Mouse (Mus musculus) R1 (cell line): ENCODE measurements around the gene 4931440F15Rik.
A peak's percentile ranks its signal among the peaks of the same experiment; 100 is the strongest.
"Not testable (repeated sequence)": the region's sequence is repeated elsewhere in the genome, so short reads cannot be mapped to it uniquely, and the experiment has no call there.

Experiments used
- DNase-seq: peaks from one replicate; pipeline ENCODE4 v3.0.0-alpha.2; 2018; ENCODE audit warnings: low read depth, low spot score

4931440F15Rik gene

DNA sequence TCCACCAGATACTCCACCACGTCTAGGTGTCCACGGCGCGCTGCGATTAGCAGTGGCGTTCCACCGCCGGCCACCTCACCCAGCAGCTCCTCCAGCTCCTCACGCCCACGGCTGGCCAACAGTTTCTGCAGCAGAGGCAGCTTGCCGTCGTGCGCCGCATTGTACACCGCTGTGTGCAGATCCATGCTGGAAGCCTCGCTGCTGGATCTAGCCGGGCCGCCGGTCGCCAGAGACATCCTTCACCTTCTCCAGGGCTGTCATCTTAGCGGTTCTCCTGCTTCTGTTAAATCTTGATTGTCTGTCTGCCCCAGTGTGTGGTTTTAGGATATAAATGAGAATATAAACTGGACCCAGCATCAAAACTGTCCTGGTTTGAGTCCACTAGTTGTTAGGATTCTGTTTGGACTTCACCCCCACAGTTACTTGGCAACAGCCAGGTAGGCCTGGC is at the start of gene 4931440F15Rik:
Gene 4931440F15Rik (minus strand): TSS at position 398 of the 448 bp plus-strand sequence.
- DNase-seq = peak; percentile 25

DNA sequence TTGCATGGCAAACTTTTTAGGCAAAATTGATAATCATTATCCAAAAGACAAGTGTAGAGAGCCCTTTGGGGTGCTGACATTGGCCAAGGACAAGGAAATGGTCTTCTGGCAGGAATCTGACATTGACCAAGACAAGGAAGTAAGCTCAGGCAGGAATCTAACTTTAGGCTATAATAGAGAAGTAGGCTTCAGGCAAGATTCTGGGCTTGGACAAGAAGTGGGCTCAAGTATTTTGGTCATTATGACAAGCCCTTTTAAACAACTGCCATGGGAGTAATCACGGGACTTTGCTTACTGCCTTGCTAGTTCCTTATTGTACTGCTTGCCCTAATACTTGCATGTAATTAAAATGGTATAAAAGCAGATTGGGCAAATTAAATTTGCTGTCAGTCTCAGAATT is 49.3 kb upstream of the 4931440F15Rik start:
- not testable (repeated sequence) for DNase-seq

DNA sequence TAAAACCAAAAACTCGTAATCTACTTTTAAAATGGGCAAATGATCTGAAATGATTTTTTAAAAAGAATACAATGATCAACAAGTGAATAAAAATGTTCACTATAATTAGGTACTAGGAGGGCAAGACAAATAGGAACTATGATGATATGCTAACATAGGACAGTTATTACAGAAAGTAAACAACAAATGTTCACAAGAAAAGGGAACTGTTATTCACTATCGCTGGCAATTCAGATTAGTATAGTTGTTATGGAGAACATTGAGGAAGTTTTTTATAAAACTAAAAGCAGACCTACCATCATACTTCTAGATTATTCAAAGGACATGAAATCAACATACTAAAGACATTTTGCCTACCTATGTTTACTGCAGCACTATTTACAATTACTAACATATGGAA is 44.7 kb upstream of the 4931440F15Rik start:
- no peak for DNase-seq

DNA sequence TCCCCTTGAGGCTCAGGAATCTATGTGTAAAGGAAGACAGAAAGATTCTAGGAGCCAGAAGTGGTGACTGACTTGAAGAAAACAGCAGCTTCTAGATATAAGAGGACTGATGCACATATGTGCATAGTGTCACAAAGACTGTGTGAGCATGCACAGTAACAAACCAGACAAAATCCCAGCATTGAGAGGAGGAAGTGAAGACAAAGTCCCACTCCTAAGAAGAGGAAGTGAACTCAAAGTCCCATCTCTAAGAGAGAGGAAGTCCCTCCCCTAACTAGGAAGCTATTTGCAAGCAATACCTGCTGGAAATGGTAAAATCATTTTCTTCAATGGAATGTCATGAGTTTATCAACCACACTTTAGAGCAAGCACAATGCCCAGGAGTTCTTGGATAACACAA is 38.8 kb upstream of the 4931440F15Rik start:
- no peak for DNase-seq

DNA sequence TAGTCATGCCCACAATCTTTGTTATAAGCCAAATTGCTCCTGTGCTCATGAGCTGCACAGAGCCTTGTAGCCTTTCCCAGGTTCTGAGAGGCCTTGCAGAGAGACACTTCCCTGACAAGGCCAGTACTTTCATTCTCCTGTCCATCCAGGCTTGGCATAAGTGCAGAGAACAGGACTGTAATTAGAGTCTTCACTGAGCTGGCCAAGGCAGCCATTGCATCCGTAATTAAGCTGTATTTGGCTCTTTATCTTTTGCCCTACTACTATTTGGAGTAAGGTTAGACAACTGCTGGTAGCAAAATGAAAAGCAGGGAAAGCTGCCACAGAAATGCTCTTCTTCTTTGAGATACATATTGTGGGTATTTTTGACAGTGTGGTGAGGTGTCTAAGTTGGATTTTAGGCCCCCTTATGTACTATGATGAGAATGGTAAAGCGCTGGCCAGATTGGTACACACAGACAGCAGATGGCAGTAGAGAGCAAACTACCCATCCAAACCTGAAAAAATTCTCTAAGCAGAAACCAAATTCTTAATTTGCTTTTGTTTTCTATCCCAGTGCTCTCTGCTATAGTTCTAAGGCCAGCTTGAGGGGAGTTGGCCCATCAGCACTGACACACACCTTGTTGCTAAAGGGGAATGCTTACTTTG is 36.4 kb upstream of the 4931440F15Rik start:
- DNase-seq = peak; percentile 47

DNA sequence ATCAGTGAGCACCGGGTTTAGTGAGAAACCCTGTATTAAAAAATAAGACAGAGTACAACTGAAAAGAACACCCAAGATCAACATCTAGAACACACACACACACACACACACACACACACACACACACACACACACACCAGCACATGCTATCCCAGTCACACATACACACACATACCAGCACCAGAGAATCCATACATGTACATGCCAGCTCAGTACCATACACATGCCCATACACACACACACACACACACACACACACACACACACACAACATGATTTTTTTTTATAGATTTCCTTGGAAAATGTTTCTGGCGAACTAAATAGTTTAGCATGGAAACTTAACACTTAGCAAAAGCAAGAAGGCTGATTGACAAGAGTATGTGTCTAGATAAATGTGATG is 35.6 kb upstream of the 4931440F15Rik start:
- DNase-seq = no peak

DNA sequence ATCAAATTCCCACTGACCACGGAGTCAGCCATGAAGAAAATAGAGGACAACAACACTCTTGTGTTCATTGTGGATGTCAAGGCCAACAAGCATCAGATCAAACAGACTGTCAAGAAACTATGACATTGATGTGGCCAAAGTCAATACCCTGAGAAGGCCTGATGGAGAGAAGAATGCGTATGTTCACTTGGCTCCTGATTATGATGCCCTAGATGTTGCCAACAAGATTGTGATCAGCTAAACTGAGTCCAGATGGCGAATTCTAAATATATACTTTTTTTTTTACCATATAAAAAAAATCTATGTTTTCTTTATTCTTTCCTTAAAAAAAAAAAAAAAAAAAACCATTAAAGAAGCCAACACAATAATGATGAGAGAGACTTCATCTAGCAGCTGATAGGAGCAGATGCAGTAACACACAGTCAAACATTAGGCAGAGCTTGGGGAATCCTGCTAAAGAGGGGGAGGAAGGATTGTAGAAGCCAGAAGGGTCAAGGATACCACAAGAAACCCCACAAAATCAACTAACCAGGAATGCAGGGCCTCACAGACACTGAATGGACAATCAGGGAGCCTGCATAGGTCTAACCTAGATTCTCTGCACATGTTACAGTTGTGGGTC is 15.2 kb upstream of the 4931440F15Rik start:
- DNase-seq = no peak

DNA sequence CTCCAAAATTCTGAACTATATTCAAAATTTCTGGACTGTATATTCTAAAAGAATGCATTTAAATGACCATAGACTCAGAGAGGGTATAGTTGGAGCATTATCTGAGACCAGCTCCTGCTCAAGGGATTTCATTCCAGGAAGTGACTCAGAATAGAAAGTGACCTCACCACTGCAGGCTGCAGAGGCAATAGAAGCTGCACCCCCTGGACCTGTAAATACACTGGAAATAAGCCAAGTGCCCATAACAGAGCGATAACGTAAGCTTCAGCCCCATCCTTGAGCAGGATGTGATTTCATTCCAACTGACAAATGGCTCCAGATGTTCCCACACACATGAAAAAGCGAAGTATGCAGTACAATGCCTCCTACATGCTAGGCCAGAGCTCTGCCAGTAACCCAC is 14.3 kb upstream of the 4931440F15Rik start:
- DNase-seq = no peak

DNA sequence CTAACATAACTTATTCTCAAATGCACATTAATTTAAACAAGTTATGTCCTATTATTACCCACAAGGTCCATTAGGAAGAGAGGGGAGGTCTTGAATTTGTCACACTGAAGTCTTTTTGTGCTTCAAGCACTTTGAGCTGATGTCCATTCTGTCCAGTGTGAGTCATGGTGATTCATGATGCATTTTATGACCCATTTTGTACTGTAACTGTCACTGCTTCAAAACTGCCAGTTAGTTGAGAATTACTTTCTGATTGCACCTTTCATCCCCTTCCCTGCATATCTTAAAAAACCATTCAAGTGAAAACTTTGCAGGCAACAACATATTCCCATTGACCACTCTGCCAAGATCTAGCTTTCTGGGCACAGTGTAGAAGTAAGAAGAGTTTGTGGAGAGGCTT is 11.6 kb upstream of the 4931440F15Rik start:
- DNase-seq = no peak

DNA sequence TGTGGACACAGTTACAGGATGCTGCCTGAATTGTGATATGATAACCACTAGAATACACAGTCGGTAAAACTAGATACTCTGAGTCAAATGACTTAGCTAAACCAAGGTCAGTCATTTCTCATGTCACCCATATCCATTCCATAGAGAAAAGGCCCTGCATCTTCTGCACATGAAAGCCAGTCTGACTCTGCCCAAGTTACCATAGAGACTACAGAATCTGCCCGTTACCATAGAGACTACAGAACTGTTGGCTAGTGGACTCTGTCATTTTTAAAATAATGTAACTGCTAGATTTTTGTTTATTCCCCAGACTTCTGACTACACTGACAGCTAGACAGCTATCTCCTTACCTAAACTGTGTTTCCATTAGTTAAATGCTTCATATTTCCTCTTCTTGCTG is 2.3 kb upstream of the 4931440F15Rik start:
- DNase-seq = no peak

DNA sequence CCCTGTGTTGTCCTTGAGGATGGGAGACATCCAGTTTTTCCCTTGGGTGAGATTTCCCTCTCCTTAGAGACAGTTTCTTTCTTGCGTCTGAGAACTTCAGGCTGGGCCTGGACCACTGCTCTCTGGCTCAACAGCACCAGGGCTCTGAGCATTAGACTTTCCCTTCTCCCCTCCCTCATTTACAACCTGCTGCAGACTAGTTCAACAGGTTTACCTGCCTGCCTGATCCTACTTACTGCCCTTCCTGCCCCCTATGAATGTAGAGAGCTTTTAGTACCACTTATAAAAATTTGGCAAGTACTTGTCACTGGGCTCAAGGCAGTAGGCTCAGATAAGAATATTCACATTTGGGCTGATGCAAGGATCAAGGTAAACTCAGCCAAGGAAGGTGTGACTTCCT is 533 bp upstream of the 4931440F15Rik start:
- no peak for DNase-seq

DNA sequence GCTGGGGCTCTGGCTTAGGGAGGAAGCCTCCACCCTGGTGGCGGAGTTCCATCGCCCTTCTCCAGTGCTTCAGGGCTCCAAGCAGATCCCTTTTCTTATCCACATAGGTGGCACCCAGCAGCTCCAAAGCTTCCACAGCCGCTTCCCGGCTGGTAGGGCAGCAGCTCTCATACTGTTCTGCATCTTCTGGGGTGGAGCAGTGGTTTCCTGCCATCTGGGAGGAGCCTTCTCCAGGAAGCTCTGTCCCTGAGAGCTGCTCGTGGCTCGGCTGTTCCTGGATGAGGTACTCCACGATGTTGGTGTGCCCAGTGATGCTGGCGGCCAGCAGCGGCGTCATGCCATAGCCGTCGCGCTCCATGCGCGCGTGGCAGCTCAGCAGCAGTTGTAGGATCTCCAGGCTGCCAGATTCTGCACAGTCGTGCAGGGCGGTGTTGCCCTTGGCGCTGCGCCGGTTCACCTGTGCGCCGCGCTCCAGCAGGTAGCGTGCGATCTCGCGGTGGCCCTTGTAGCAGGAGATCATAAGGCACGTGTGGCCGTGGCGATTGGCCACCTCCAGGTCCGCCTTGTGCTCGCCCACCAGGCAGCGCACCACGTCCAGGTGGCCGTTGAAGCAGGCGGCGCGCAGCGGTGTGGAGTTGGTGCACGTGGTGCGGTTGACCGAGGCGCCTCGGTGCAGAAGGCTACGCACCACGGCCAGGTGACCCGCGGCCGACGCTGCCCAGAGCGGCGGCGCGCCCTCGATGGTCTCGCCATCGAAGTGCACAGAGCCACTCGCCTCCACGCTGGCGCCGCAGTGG is 796 bp downstream of the 4931440F15Rik start:
- DNase-seq = peak; percentile 69

DNA sequence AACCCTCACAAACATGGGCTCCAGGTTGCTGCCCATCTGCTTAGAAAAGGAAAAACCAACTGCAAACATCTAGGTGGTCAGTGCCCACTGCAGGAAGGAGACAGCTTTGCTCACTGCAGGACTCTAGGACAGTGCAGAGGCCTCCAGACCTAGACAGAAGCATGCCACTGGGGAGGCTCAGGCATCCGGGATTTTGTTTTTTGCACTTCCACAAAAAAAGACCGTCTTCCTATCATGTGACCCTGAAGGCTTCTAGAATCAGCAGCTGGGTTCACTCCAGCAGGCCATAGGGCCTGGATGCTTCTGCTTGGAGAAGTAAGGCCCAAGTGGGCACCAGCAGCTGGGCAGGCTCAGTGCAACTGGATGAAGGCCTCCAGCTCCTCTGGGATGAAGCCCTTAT is 2.3 kb downstream of the 4931440F15Rik start:
- no peak for DNase-seq

DNA sequence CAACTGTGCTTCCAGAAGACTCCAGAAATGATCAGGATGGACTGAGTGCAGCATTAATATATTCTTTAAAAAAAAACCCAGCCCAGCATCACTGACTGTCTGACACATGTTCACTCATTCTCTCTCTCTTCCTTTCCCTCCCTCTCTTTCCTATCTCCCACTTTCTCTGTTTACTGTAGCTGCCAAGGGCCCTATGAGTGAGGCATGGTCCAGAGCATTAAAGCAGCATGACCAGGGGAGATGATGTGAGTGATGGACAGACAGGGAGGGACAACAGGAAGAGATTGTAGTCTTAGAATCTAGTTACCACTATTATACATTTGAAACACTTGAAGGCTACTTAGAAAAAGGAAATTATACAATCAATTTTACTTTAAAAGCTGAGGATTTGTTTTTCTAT is 9.8 kb downstream of the 4931440F15Rik start:
- DNase-seq = no peak

DNA sequence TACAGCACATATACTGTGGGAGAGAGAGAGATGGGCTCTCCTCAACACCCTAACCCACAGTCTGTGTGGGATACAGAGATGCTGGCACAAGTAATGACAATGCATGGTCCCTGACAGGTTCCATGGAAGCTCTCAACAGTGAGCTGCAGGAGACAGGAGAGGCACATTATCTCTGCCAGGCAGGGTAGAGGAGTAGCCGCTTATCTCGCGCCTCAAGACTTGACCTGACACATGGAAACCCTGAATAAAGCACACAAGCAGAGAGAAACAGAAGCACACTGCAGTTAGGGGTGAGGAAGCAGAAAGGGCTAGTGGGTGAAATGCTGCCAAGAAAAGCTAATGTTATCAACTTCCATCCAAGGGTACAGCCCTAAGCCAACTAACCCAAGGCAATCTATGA is 10.2 kb downstream of the 4931440F15Rik start:
- DNase-seq = no peak

DNA sequence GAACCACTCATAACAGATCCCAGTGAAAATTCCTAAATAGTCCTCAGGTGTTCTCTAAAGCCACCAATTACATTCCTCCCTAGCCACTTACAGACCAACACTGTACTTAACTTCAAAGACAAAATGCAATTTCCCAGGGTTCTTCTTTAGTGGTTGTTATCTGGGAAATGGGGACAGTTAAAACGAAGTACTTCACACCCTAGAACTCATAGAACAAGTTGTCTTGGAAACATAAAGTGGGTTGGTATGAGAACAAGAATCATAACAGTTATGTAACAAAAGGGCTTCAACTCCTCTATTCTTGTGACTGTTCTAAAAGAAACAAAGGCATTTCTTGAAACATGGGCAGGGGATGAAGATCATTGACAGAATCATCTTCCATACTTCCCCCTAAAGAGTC is 12.2 kb downstream of the 4931440F15Rik start:
- DNase-seq = no peak

DNA sequence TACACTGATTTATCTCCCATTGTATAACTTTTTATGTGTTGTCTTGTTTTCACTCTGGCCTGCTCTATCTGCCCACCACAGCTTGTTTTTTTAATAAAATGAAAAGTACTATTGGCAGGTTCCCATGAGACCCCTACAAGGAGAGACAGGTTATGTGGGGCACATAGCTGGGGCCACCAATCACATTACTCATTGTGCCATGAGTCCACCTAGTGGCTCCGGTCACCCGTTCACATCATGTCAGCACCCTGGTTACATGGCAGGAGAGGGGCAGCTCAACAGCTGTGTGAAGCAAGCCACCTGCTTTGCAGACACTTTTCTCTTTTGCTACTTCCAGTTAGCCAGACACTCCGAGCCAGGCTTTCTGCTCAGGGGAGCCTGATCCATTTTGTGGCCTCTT is 13.0 kb downstream of the 4931440F15Rik start:
- no peak for DNase-seq

DNA sequence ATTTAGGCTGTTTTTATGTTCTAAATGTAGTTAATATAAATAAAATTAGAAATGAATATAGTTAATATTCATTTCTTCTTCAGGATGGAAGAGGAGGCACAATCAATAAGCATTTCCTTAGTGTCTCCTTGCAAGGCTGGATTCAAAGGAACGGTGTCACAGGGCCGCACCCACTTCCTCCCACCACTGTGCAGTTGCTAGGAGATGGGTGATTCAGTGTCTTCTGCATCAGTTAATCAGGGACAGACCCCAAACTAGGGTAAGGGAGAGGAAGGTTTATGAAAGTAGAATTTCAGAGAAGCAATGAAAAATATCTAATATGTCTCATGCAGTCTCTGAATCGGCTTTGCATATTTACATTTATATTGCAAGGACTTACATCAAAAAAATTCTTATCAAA is 15.1 kb downstream of the 4931440F15Rik start:
- DNase-seq = no peak

DNA sequence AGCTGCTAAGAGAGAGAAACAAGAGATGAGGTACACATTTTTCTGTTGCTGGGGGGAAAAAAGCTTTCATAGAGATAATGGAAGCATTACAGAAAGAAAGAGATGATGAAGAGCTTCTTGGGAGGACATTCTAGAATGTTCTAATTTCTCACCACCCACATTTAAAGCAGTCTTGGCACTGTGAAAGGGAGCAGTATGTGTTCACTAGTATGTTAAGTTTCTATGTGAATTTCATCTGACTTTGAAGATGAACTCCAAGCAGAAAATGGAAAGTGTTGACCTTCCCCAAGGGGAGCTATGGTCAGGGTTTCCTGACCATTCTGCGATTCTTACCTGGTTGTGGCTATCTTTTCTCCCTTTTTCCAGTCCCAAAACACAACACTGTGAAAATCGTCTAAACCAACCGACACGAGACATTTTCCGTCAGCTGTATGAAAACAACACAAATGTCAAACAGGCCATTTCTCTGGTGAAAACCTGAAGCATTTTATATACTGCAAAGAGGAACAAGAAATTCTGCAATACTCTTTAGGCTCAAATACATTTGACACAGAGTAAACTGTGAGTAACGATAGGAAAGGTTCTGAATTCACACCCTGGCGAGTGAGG is 16.4 kb downstream of the 4931440F15Rik start:
- no peak for DNase-seq

DNA sequence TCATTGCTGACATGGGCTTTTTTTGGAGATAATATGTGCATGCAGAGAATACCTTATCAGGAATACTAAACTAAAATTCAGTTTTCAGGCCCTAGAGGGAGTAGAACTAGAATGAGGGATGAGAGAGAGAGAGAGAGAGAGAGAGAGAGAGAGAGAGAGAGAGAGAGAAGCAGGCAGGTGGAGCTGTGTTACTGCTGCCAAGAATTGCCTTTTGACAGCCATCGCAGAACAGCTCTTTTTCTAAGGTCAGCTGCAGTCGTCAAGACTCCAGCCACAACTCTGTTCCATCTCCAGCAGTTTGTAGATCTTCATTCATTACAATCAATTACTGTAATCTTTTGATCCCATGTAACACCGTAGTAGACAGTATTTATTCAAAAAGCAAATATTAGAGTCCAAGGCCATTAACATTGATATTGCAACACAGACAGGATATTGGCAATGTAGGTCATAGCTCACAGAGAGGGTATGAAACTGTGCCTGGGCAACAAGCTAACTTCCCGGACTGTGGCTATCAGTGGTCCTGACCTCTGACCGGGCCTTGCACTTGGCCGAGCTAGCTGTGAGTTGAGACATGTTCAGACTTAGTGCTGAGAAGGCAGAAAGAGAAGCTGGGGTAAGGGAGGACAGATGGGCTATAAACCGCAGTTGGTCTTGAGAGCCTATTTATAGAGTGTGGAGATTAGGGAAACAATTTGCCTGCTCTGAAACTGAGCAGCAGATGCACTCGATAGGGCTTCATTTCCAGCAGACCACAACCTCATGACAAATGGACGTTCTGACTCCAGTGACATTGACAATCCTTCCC is 17.1 kb downstream of the 4931440F15Rik start:
- no peak for DNase-seq

DNA sequence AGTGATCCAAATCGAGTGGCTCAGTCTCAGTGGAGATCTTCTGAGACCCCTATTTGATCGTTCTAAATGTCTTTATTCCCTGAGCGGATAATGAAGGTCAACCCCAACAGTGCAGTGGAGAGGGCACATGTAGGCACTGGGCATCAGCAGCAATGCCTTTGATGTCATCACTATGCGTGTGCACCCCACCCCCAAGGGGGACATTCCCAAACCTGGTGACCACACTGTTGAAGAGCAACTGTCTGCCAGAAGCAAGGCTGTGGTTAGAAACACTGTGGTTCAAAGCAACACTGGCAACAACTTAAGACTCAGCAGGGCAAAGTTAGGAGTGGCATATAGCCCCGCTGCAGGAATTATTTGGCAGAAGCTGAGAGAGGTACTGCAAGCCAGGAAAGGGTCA is 18.1 kb downstream of the 4931440F15Rik start:
- no peak for DNase-seq
